Mouse (Mus musculus): ENCODE measurements around the gene Rnf31. TPM values are rescaled to one million over a fixed set of nuclear protein-coding genes. Genes with fewer than 3 reads are reported as not detected.

Gene Rnf31
- total RNA-seq, 2 experiments from 2014 or later, result 28.1 to 36.0 TPM

DNA sequence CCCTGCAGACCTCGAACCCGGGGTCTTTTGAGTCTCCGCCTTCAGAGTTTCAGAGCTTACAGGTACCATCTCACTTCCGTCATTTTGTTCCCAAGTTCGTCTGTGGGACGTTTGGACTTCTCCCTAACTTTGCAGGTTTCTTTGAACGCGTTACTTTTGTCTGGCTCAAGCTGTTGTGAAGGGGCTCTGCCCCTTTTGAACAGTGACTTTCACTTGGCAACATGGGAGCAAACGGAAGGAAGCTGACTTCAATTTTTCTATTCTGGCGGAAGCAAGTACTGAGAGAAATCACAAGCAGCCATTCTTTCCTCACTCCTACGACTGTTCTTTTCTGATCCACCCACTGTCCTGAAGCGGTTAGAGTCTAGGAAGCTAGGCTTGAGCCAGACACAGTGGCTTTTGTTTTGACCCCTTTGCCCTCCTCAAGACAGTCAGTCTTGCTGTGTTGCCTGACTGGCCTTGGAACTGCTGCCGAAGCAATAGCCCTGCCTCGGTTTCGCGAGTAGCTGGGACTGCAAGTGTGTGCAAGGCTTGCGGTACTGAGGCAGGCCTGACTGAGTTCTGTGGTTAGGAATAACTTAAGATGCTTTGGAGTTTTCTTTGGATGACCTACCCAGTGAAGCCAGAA, 52.9 kb downstream of the Rnf31 start:
- DNase-seq (ENCODE audit: low spot score in 2 of 2), result no peak

DNA sequence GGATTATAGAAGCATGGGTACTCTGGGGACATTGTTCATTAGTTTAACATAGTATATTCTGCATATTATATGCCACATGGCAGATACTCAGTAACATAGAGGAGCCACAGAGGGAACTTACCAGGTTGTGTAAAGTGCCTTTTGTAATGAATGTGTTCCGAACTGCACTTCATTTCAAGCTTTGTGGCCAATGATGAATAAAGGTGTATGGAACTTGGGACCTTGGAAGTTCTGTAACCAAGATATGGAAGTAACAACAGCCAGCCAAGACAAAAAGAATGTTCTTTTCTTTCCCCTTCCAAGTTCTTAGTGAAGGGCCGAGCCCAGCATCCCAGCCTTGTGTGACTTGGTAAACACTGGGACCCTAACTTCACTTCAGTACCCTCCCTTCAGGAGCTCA, 58.4 kb downstream of the Rnf31 start, which contains the start of gene Tssk4:
TSS of gene Tssk4 (plus strand) at position 301 of the 400 bp plus-strand sequence.
- DNase-seq (ENCODE audit: low spot score in 2 of 2), result no peak

DNA sequence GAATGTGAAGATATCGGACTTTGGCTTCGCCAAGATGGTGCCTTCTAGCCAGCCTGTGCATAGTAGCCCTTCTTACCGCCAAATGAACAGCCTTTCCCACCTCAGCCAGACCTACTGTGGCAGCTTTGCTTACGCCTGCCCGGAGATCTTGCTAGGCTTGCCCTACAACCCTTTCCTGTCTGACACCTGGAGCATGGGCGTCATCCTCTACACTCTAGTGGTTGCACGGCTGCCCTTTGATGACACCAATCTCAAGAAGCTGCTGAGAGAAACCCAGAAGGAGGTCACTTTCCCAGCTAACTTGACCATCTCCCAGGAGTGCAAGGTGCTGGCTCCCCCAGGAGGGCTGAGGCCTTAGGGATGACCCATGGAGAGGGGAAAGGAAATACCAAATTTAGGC, 60.0 kb downstream of the Rnf31 start:
- no peak for DNase-seq (ENCODE audit: low spot score in 2 of 2)

Other genes with a start within 250 kb of the Rnf31 start
- gene Dhrs4, start 113.0 kb upstream of the Rnf31 start, total RNA-seq (2021), result 100 to 1,000 TPM in 1 of 2 experiments, 10 to 100 TPM in 1; 79.4 to 114 TPM
- 1 to 10 TPM; 4.8 to 5.4 TPM for gene Carmil3, start 101.1 kb upstream of the Rnf31 start, total RNA-seq (2021)
- gene Cpne6, start 81.3 kb upstream of the Rnf31 start, total RNA-seq (2021), result under 1 TPM in 1 of 2 experiments, not detected in 1; 0.13 TPM
- not detected for gene Nrl, start 66.7 kb upstream of the Rnf31 start, total RNA-seq (2021)
- gene Pck2, start 51.4 kb upstream of the Rnf31 start, total RNA-seq (2021), result 10 to 100 TPM; 21.6 to 31.7 TPM
- gene Dcaf11, start 31.7 kb upstream of the Rnf31 start, total RNA-seq (2021), result 100 to 1,000 TPM; 107 to 153 TPM
- 1 to 10 TPM in 1 of 2 experiments, not detected in 1; 1.5 TPM for gene A730061H03Rik, start 31.3 kb upstream of the Rnf31 start, total RNA-seq (2021)
- gene Fitm1, start 16.1 kb upstream of the Rnf31 start, total RNA-seq (2021), result 1 to 10 TPM in 1 of 2 experiments, under 1 TPM in 1; 0.96 to 2.3 TPM
- gene Psme1, start 13.6 kb upstream of the Rnf31 start, total RNA-seq (2021), result 100 to 1,000 TPM; 231 to 367 TPM
- 10 to 100 TPM; 27.5 to 45.7 TPM for gene Emc9, start 6.4 kb upstream of the Rnf31 start, total RNA-seq (2021)
- 100 to 1,000 TPM; 400 to 422 TPM for gene Psme2, start 595 bp upstream of the Rnf31 start, total RNA-seq (2021)
- 10 to 100 TPM; 20.0 to 26.2 TPM for gene Irf9, start 11.9 kb downstream of the Rnf31 start, total RNA-seq (2021)
- 1 to 10 TPM; 3.5 to 7.4 TPM for gene Rec8, start 26.3 kb downstream of the Rnf31 start, total RNA-seq (2021)
- gene Ipo4, start 44.2 kb downstream of the Rnf31 start, total RNA-seq (2021), result 100 to 1,000 TPM in 1 of 2 experiments, 10 to 100 TPM in 1; 95.4 to 122 TPM
- 1 to 10 TPM in 1 of 2 experiments, not detected in 1; 2.1 TPM for gene Gm49378, start 46.2 kb downstream of the Rnf31 start, total RNA-seq (2021)
- 10 to 100 TPM; 70.2 to 84.9 TPM for gene Tm9sf1, start 52.1 kb downstream of the Rnf31 start, total RNA-seq (2021)
- gene Tssk4, start 58.5 kb downstream of the Rnf31 start, total RNA-seq (2021), result 1 to 10 TPM in 1 of 2 experiments, under 1 TPM in 1; 0.58 to 1.2 TPM
- gene Mdp1, start 68.8 kb downstream of the Rnf31 start, total RNA-seq (2021), result 10 to 100 TPM; 37.1 to 59.5 TPM
- gene Gmpr2, start 80.2 kb downstream of the Rnf31 start, total RNA-seq (2021), result 10 to 100 TPM; 24.0 to 24.5 TPM
- 100 to 1,000 TPM; 312 to 368 TPM for gene Nedd8, start 80.4 kb downstream of the Rnf31 start, total RNA-seq (2021)
- gene Tinf2, start 90.1 kb downstream of the Rnf31 start, total RNA-seq (2021), result 10 to 100 TPM; 34.3 to 59.4 TPM
- under 1 TPM; 0.29 to 0.30 TPM for gene Tgm1, start 122.2 kb downstream of the Rnf31 start, total RNA-seq (2021)
- 10 to 100 TPM; 15.9 to 20.0 TPM for gene Rabggta, start 130.6 kb downstream of the Rnf31 start, total RNA-seq (2021)
- 10 to 100 TPM; 60.4 to 72.0 TPM for gene Dhrs1, start 154.0 kb downstream of the Rnf31 start, total RNA-seq (2021)
- 10 to 100 TPM; 14.0 to 14.3 TPM for gene Nop9, start 154.0 kb downstream of the Rnf31 start, total RNA-seq (2021)
- gene Cideb, start 166.8 kb downstream of the Rnf31 start, total RNA-seq (2021), result 1 to 10 TPM in 1 of 2 experiments, under 1 TPM in 1; 0.76 to 2.3 TPM
- not detected for gene Ltb4r2, start 169.7 kb downstream of the Rnf31 start, total RNA-seq (2021)
- gene Ltb4r1, start 174.3 kb downstream of the Rnf31 start, total RNA-seq (2021), result under 1 TPM; 0.42 to 0.50 TPM
- gene Adcy4, start 192.4 kb downstream of the Rnf31 start, total RNA-seq (2021), result 10 to 100 TPM in 1 of 2 experiments, 1 to 10 TPM in 1; 8.3 to 17.1 TPM
- 1 to 10 TPM; 3.6 to 4.5 TPM for gene Ripk3, start 197.2 kb downstream of the Rnf31 start, total RNA-seq (2021)
- 10 to 100 TPM; 17.4 to 21.4 TPM for gene Nfatc4, start 231.4 kb downstream of the Rnf31 start, total RNA-seq (2021)

All from adrenal gland, adult 18-20 months (tissue).